Mouse (Mus musculus): ENCODE measurements around the gene Tm7sf2. TPM values are rescaled to one million over a fixed set of nuclear protein-coding genes. Genes with fewer than 3 reads are reported as not detected.
A peak's percentile ranks its signal among the peaks of the same experiment; 100 is the strongest.

Gene Tm7sf2
- polyA plus RNA-seq, 1 experiment, result 14.0 TPM

DNA sequence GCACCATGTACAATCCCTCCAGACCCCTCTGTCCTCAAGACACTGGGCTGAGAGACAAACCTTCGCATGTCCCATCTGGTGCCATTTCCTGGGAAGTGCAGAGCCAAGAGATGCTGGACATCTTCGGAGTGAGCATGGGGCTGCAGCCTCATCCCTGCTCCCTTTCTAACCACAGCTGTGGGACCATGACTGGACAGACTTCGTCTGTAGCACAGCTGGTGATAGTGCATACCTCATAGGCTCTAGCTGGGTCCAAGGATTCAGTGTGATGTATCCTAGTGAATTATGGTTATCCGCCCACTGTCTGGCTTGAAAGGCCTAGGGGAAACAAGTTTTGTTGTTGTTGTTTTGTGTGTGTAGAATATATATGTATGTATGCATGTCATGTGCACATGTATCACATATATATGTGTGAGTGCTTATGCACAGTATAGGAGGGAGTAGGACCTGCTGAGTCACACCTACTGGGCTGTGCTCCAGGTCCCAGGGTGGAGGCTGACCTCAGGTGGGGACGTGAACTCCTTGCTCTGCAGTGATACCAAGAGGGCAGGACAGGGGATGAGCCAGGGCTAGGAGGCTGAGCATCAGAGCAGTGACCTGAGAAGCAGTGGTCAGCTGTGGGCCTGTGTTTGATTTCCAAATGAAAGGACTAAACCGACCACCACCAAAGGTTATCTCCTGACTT, 34.1 kb upstream of the Tm7sf2 start:
- Histone ChIP-seq H3K27ac (ENCODE audit: insufficient read depth, low read length) (no peak overlapping the region), H3K36me3 (ENCODE audit: control insufficient read depth, insufficient read depth, low read length) (no peaks in the 10 kb centered on the region), H3K27me3 (ENCODE audit: control insufficient read depth, insufficient read depth, low read length) (no peaks in the 10 kb centered on the region), H3K4me3 (ENCODE audit: extremely low read depth, insufficient read depth, insufficient read length) (no peak overlapping the region), H3K4me1 (ENCODE audit: control insufficient read depth, insufficient read depth, insufficient read length) (no peaks in the 10 kb centered on the region)
- TF ChIP-seq CTCF (IDR thresholded peaks at IDR 0.05; ENCODE audit: extremely low read depth, insufficient read depth, insufficient read length, insufficient replicate concordance), result no peak
- no peak for TF ChIP-seq POLR2A (IDR thresholded peaks at IDR 0.05; ENCODE audit: low read depth, low read length)
- 74% methylated on average over 6 of the region's 6 CpGs for WGBS
- DNase-seq (ENCODE audit: low read depth in 1 of 2, low spot score in 2 of 2), result no peak

DNA sequence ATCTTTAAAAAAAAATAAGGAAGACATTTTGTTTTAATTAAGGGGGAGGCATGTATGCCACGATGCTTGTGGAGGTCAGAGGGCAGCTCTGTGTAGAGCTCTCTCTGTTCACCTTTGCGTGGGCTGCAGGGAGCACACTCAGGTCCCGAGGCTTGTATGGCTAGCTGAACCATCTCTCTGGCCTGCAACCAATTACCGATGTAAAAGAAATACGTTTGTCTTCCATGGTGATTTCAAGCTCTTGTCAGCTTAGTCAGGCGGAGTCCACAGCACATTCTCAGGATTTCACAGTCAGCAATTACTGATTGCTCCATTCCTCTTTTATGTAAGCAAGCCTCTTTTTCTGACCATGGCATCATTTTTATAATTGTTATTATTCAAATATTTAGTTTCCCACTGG, 33.0 kb upstream of the Tm7sf2 start:
- H3K36me3 ChIP-seq (ENCODE audit: control insufficient read depth, insufficient read depth, low read length), result no peaks in the 10 kb centered on the region
- DNase-seq (ENCODE audit: low read depth in 1 of 2, low spot score in 2 of 2), result no peak
- H3K27ac ChIP-seq (ENCODE audit: insufficient read depth, low read length), result no peak overlapping the region
- no peak overlapping the region for H3K4me3 ChIP-seq (ENCODE audit: extremely low read depth, insufficient read depth, insufficient read length)
- 90% methylated on average over 6 of the region's 6 CpGs for WGBS
- no peak for TF ChIP-seq POLR2A (IDR thresholded peaks at IDR 0.05; ENCODE audit: low read depth, low read length)
- TF ChIP-seq CTCF (IDR thresholded peaks at IDR 0.05; ENCODE audit: extremely low read depth, insufficient read depth, insufficient read length, insufficient replicate concordance), result no peak
- no peaks in the 10 kb centered on the region for H3K27me3 ChIP-seq (ENCODE audit: control insufficient read depth, insufficient read depth, low read length)
- H3K4me1 ChIP-seq (ENCODE audit: control insufficient read depth, insufficient read depth, insufficient read length), result no peaks in the 10 kb centered on the region

DNA sequence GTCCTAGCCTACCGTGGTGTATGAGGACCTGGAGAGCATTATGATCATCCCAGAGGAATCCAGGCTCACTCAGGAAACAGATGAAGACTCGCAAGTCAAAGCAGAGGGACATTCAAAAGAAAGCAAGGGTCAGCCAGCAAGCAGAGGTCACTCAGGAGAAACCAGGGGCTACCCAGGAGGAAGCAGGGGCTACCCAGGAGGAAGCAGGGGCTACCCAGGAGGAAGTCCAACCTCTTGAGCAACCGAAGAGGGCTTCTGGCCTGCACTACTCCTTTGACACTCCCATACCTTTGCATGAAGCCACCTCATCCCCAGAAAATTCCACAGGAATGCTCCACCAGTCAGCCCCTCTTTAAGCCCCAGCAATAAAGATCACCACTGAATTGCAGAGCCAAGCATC, 29.7 kb upstream of the Tm7sf2 start:
- Histone ChIP-seq H3K4me3 (ENCODE audit: extremely low read depth, insufficient read depth, insufficient read length) (no peak overlapping the region), H3K4me1 (ENCODE audit: control insufficient read depth, insufficient read depth, insufficient read length) (no peaks in the 10 kb centered on the region), H3K27me3 (ENCODE audit: control insufficient read depth, insufficient read depth, low read length) (no peaks in the 10 kb centered on the region), H3K36me3 (ENCODE audit: control insufficient read depth, insufficient read depth, low read length) (no peaks in the 10 kb centered on the region), H3K27ac (ENCODE audit: insufficient read depth, low read length) (no peak overlapping the region)
- no peak for TF ChIP-seq POLR2A (IDR thresholded peaks at IDR 0.05; ENCODE audit: low read depth, low read length)
- no peak for TF ChIP-seq CTCF (IDR thresholded peaks at IDR 0.05; ENCODE audit: extremely low read depth, insufficient read depth, insufficient read length, insufficient replicate concordance)
- WGBS, result 75% methylated on average over 3 of the region's 3 CpGs
- DNase-seq (ENCODE audit: low read depth in 1 of 2, low spot score in 2 of 2), result no peak

DNA sequence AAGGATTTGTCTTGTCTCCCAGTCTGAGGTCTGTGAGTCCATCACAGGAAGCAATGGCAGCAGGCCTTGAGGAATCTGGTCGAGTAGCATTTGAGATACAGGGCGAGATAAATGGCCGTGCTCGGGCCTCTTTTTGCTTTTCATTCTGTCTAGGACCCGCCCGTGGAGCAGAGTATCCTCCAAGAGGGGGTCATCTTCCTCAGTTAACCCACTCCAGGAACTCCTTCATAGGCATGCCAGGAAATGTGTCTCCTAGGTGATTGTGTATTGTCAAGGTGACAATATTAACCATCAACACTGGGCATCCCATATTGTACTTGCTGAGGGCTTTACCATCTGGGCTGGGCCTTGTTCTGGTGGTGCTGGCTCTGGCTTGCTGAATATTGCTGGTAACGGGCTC, 25.9 kb upstream of the Tm7sf2 start, which contains the start of gene AC131692.1:
TSS of gene AC131692.1 (plus strand) at position 301 of the 400 bp plus-strand sequence.
- no peak within 1 kb of the TSS for H3K27ac ChIP-seq (ENCODE audit: insufficient read depth, low read length)
- H3K4me1 ChIP-seq (ENCODE audit: control insufficient read depth, insufficient read depth, insufficient read length), result no peaks in the 10 kb centered on the region
- no peak within 1 kb of the TSS for H3K4me3 ChIP-seq (ENCODE audit: extremely low read depth, insufficient read depth, insufficient read length)
- DNase-seq (ENCODE audit: low read depth in 1 of 2, low spot score in 2 of 2), result no peak
- TF ChIP-seq POLR2A (IDR thresholded peaks at IDR 0.05; ENCODE audit: low read depth, low read length), result no peak
- H3K27me3 ChIP-seq (ENCODE audit: control insufficient read depth, insufficient read depth, low read length), result no peaks in the 10 kb centered on the region
- 95% methylated on average over 7 of the region's 7 CpGs for WGBS
- H3K36me3 ChIP-seq (ENCODE audit: control insufficient read depth, insufficient read depth, low read length), result no peaks in the 10 kb centered on the region

DNA sequence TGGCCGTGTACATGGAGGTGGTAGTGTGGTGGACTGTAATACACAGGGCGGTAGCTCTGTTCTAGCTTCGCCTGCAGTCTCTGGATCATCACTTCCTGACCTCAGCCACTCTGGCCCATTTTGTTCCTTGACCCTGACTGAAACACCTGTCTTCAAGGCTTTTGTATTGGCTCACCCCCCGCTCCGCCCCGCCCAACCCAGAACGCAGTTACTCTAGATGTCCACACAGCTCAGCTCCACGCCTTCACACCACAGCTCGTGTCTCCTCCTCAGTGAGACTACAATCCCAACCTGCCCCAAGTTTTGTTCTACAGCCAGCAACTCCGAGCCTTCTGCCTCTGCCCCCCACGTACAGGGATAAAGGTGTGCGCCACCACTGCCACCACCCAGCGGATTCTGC, 20.7 kb upstream of the Tm7sf2 start:
- no peak for TF ChIP-seq POLR2A (IDR thresholded peaks at IDR 0.05; ENCODE audit: low read depth, low read length)
- no peak for TF ChIP-seq CTCF (IDR thresholded peaks at IDR 0.05; ENCODE audit: extremely low read depth, insufficient read depth, insufficient read length, insufficient replicate concordance)
- peaks cover 3% of the 10 kb centered on the region; the same call in 1 of the 2 replicates for H3K4me1 ChIP-seq (ENCODE audit: control insufficient read depth, insufficient read depth, insufficient read length)
- H3K4me3 ChIP-seq (ENCODE audit: extremely low read depth, insufficient read depth, insufficient read length), result no peak overlapping the region
- no peaks in the 10 kb centered on the region for H3K27me3 ChIP-seq (ENCODE audit: control insufficient read depth, insufficient read depth, low read length)
- DNase-seq (ENCODE audit: low read depth in 1 of 2, low spot score in 2 of 2), result no peak
- 96% methylated on average over 13 of the region's 13 CpGs for WGBS
- H3K27ac ChIP-seq (ENCODE audit: insufficient read depth, low read length), result no peak overlapping the region
- no peaks in the 10 kb centered on the region for H3K36me3 ChIP-seq (ENCODE audit: control insufficient read depth, insufficient read depth, low read length)

DNA sequence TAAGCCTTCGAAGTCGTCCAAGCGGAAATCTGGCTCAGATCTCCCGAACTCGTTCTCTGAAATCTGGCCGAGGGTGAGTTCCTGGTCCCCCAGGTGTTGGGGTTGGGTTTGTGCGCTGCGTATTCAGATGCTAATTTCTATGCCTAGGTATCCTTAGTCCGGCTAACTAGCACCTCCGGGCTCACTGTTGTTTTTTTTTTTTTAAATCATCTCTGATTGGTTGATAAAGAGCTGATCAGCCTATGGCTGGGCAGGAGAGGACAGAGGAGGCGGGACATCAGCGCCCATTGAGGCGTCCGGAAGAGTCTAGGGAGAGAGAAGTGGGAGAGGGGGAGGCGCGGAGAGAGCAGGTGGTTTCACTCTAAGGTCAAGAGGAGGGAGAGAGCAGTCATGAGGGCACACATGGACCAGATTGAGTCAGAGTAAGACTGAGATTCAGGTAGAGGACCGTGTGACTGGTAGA, 17.3 kb upstream of the Tm7sf2 start:
- H3K27me3 ChIP-seq (ENCODE audit: control insufficient read depth, insufficient read depth, low read length), result no peaks in the 10 kb centered on the region
- H3K27ac ChIP-seq (ENCODE audit: insufficient read depth, low read length), result no peak overlapping the region

More for the DNA sequence above, 17.3 kb upstream of the Tm7sf2 start:
- Histone ChIP-seq H3K4me1 (ENCODE audit: control insufficient read depth, insufficient read depth, insufficient read length) (peaks cover 4% of the 10 kb centered on the region; the same call in 1 of the 2 replicates), H3K36me3 (ENCODE audit: control insufficient read depth, insufficient read depth, low read length) (peaks cover 14% of the 10 kb centered on the region), H3K4me3 (ENCODE audit: extremely low read depth, insufficient read depth, insufficient read length) (peak overlapping the region; percentile 62)
- peak in 1 of 2 experiments; percentile 62 for DNase-seq (ENCODE audit: low read depth in 1 of 2, low spot score in 2 of 2)
- no peak for TF ChIP-seq CTCF (IDR thresholded peaks at IDR 0.05; ENCODE audit: extremely low read depth, insufficient read depth, insufficient read length, insufficient replicate concordance)
- no peak for TF ChIP-seq POLR2A (IDR thresholded peaks at IDR 0.05; ENCODE audit: low read depth, low read length)
- WGBS, result under 1% methylated on average over 17 of the region's 17 CpGs
